Mouse (Mus musculus) MEL (cell line): Measurements from ENCODE around the gene Serpini1. TPM values are rescaled to one million over a fixed set of nuclear protein-coding genes. Genes with fewer than 3 reads are reported as not detected.

Experiments
- DNase-seq: peaks from one replicate; pipeline ENCODE4 v3.0.0; 2011; ENCODE audit warnings: low read depth, low spot score
- H3K27ac ChIP-seq: 2 replicates; pipeline ENCODE4 v1.5.1; 2012; ENCODE audit warnings: low read depth, mild to moderate bottlenecking, control low read depth, low read length, moderate library complexity; ENCODE audit not compliant: control insufficient read depth
- H3K27me3 ChIP-seq, 2 experiments: fragments of 150-350 bp in 1 of 2; sonication (generic) in 1 of 2; 2 replicates each; pipeline ENCODE4 v1.6.1; 2012; ENCODE audit warnings: low read length in 2 of 2, mild to moderate bottlenecking in 2 of 2, improper control_type of control experiment in 1 of 2, moderate library complexity in 1 of 2; ENCODE audit not compliant: insufficient read depth in 2 of 2, control insufficient read depth in 1 of 2
- H3K36me3 ChIP-seq, 2 experiments: 2 replicates each; pipeline ENCODE4 v1.6.1; 2012 to 2014; ENCODE audit warnings: low read length in 2 of 2, improper control_type of control experiment in 1 of 2, inconsistent platforms in 1 of 2, mild to moderate bottlenecking in 1 of 2; ENCODE audit not compliant: insufficient read depth in 2 of 2, control insufficient read depth in 1 of 2
- H3K4me1 ChIP-seq, 2 experiments: fragments of 150-350 bp in 1 of 2; sonication (generic) in 1 of 2; 2 replicates each; pipeline ENCODE4 v1.6.1; 2012; ENCODE audit warnings: low read length in 2 of 2, improper control_type of control experiment in 1 of 2, mild to moderate bottlenecking in 1 of 2; ENCODE audit not compliant: insufficient read depth in 2 of 2, control insufficient read depth in 1 of 2
- H3K4me3 ChIP-seq, 2 experiments: fragments of 150-350 bp in 1 of 2; sonication (generic) in 1 of 2; 2 replicates each; pipeline ENCODE4 v1.5.1; 2012; ENCODE audit warnings: low read depth in 2 of 2, low read length in 2 of 2, mild to moderate bottlenecking in 2 of 2, moderate library complexity in 2 of 2, control low read depth in 1 of 2, improper control_type of control experiment in 1 of 2; ENCODE audit not compliant: control insufficient read depth in 1 of 2, insufficient read depth in 1 of 2
- H3K79me2 ChIP-seq: 2 replicates; pipeline ENCODE4 v1.6.1; 2012; ENCODE audit warnings: mild to moderate bottlenecking, low read length, moderate library complexity; ENCODE audit not compliant: control insufficient read depth, poor library complexity, insufficient read depth
- H3K9ac ChIP-seq: 2 replicates; pipeline ENCODE4 v1.6.1; 2012; ENCODE audit warnings: low read depth, mild to moderate bottlenecking, control low read depth, low read length, moderate library complexity; ENCODE audit not compliant: control insufficient read depth, poor library complexity, severe bottlenecking
- H3K9me3 ChIP-seq: fragments of 150-350 bp; sonication (generic); replicated peaks from 2 replicates; pipeline ENCODE4 v1.6.1; 2012; ENCODE audit warnings: mild to moderate bottlenecking, low read length, improper control_type of control experiment, moderate library complexity; ENCODE audit not compliant: insufficient read depth
- CTCF ChIP-seq, 3 experiments: IDR thresholded peaks in 2 of 3; conservative IDR thresholded peaks in 1 of 3; 2 replicates each; pipeline ENCODE4 v1.5.1; 2011 to 2012; ENCODE audit warnings: low read length in 3 of 3, low read depth in 2 of 3, mild to moderate bottlenecking in 2 of 3, improper control_type of control experiment in 1 of 3, inconsistent platforms in 1 of 3, mixed read lengths in 1 of 3, moderate library complexity in 1 of 3; ENCODE audit not compliant: control insufficient read depth in 1 of 3, insufficient read depth in 1 of 3, poor library complexity in 1 of 3, severe bottlenecking in 1 of 3
- EP300 ChIP-seq, 2 experiments: IDR thresholded peaks; 2 replicates each; pipeline ENCODE4 v1.6.1; 2011; ENCODE audit warnings: improper control_type of control experiment in 2 of 2, low read length in 2 of 2, low read depth in 1 of 2, mild to moderate bottlenecking in 1 of 2
- GABPA ChIP-seq: IDR thresholded peaks from 2 replicates; pipeline ENCODE4 v1.6.1; 2012; ENCODE audit warnings: low read depth, mild to moderate bottlenecking, inconsistent platforms, low read length, improper control_type of control experiment, moderate library complexity
- HCFC1 ChIP-seq: IDR thresholded peaks from 2 replicates; pipeline ENCODE4 v1.6.1; 2012; ENCODE audit warnings: low read depth, mild to moderate bottlenecking, inconsistent platforms, low read length, improper control_type of control experiment, moderate library complexity
- MAFK ChIP-seq: IDR thresholded peaks from 2 replicates; pipeline ENCODE4 v1.6.1; 2011; ENCODE audit warnings: low read depth, mild to moderate bottlenecking, low read length, improper control_type of control experiment, borderline replicate concordance
- MXI1 ChIP-seq: IDR thresholded peaks from 2 replicates; pipeline ENCODE4 v1.6.1; 2011; ENCODE audit warnings: mild to moderate bottlenecking, low read depth, low read length, improper control_type of control experiment
- MYC ChIP-seq: IDR thresholded peaks from 2 replicates; pipeline ENCODE4 v1.6.1; 2011; ENCODE audit warnings: low read depth, mild to moderate bottlenecking, low read length, improper control_type of control experiment, moderate library complexity
- POLR2A ChIP-seq, 2 experiments: IDR thresholded peaks; 2 replicates each; pipeline ENCODE4 v1.6.1; 2011 to 2012; ENCODE audit warnings: low read length in 2 of 2, mild to moderate bottlenecking in 2 of 2, control low read depth in 1 of 2, improper control_type of control experiment in 1 of 2, low read depth in 1 of 2, moderate library complexity in 1 of 2; ENCODE audit not compliant: control insufficient read depth in 1 of 2, insufficient read depth in 1 of 2, poor library complexity in 1 of 2
- POLR2AphosphoS2 ChIP-seq: IDR thresholded peaks from 2 replicates; pipeline ENCODE4 v1.6.1; 2011; ENCODE audit warnings: low read length, improper control_type of control experiment
- RCOR1 ChIP-seq: IDR thresholded peaks from 2 replicates; pipeline ENCODE4 v1.6.1; 2012; ENCODE audit warnings: low read depth, mild to moderate bottlenecking, inconsistent platforms, low read length, improper control_type of control experiment
- TAL1 ChIP-seq: IDR thresholded peaks from 2 replicates; pipeline ENCODE4 v1.6.1; 2012; ENCODE audit warnings: mild to moderate bottlenecking, inconsistent platforms, low read length, moderate library complexity, mixed read lengths
- TBP ChIP-seq: IDR thresholded peaks from 2 replicates; pipeline ENCODE4 v1.8.0; 2011; ENCODE audit warnings: low read depth, low read length, improper control_type of control experiment
- UBTF ChIP-seq: IDR thresholded peaks from 2 replicates; pipeline ENCODE4 v1.6.1; 2012; ENCODE audit warnings: low read depth, mild to moderate bottlenecking, inconsistent platforms, low read length, improper control_type of control experiment, moderate library complexity, borderline replicate concordance; ENCODE audit not compliant: insufficient read depth
- ZC3H11A ChIP-seq: IDR thresholded peaks from 2 replicates; pipeline ENCODE4 v1.6.1; 2012; ENCODE audit warnings: low read depth, mild to moderate bottlenecking, inconsistent platforms, low read length, improper control_type of control experiment
- polyA plus RNA-seq, 2 experiments: library from polyadenylated mRNA; stranded (reverse) in 1 of 2; unstranded in 1 of 2; fragments of >175 nt in 1 of 2; fragments of >200 nt in 1 of 2; gene quantifications; 2 replicates each; pipeline versions ENCODE4 v1.2.1 to v1.2.4; 2012; ENCODE audit warnings: low replicate concordance in 2 of 2, low read depth in 1 of 2; ENCODE audit not compliant: insufficient read length in 2 of 2, insufficient read depth in 1 of 2, missing spikeins in 1 of 2
- total RNA-seq: library from RNA; depleted of rRNA; stranded (reverse); fragments of 300-350 nt; gene quantifications from 2 replicates; pipeline ENCODE4 v1.2.3, GENCODE M21; 2012

Gene Serpini1
- total and polyA plus RNA-seq, 3 experiments: 0.08 to 0.13 TPM; not detected in 1

DNA sequence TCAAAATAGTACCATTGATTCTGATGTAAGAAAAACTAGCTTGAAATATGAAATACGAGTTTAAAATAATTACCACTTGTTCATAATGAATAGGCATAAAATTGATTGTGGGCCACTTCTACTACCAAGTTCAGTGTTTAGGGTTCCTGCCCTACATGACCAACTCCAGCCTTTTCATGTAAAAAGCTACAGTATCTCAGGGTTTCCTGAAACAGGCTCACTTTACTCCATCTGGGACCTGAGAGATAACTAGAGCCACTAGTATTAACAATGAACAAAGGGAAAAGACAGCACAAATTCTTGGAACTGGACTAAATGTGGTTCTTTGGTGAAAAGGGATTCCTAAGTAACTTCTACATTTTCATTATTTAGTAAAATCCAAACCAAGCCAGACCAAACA is 13.1 kb upstream of the Serpini1 start:
- H3K4me1 ChIP-seq: peaks cover 8 to 14% of the 10 kb centered on the region in 2 experiments; a peak in 3 of 4 replicates
- H3K4me3 ChIP-seq: no peak overlapping the region
- H3K9ac ChIP-seq: no peak overlapping the region
- H3K27ac ChIP-seq: no peak overlapping the region
- no peaks in the 10 kb centered on the region for H3K27me3 ChIP-seq
- peaks cover 5 to 39% of the 10 kb centered on the region in 2 experiments for H3K36me3 ChIP-seq
- no peaks in the 10 kb centered on the region for H3K9me3 ChIP-seq
- TF ChIP-seq EP300 (IDR thresholded peaks at IDR 0.05; ENCODE audit: low read depth in 1 of 2, low read length in 2 of 2): peak in 1 of 2 experiments; percentile 43; a peak in 3 of 4 replicates
- peak; percentile 81 for TF ChIP-seq TAL1
- TF ChIP-seq POLR2AphosphoS2: no peak
- no peak for TF ChIP-seq RCOR1
- peak; percentile 50 for DNase-seq
- H3K79me2 ChIP-seq: peaks cover 12% of the 10 kb centered on the region

DNA sequence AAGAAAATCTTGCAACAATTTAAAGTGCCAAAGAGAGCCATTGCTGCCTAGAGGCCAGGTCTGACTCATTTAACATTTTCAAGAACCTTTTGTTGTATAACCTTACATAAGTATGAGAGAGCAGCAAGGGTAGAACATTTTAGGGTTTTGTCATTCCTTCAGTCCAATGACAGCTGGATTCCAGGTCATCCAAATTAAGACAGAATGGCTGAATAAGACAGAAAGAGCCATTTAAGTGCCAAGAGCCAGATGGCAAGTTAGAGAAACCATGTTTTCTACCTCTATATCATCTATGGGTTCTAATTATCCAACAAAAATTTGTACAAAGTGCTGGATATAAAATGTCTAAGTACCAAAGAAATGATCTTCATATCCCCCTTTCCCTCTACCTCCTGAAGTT is 6.1 kb upstream of the Serpini1 start:
- Histone ChIP-seq H3K27ac (no peak overlapping the region), H3K27me3 (no peaks in the 10 kb centered on the region), H3K4me1 (peaks cover 0 to 3% of the 10 kb centered on the region in 2 experiments; a peak in 3 of 4 replicates), H3K79me2 (peaks cover 33% of the 10 kb centered on the region), H3K9me3 (no peaks in the 10 kb centered on the region), H3K36me3 (peaks cover 0 to 18% of the 10 kb centered on the region in 2 experiments; a peak in 3 of 4 replicates)
- DNase-seq: no peak
- no peak for TF ChIP-seq ZC3H11A
- TF ChIP-seq MXI1: no peak
- no peak for TF ChIP-seq TBP
- no peak for TF ChIP-seq TAL1
- no peak for TF ChIP-seq CTCF (IDR thresholded peaks at IDR 0.05 in 2 of 3, conservative IDR thresholded peaks at IDR 0.05 in 1 of 3; ENCODE audit: control insufficient read depth in 1 of 3, insufficient read depth in 1 of 3, low read depth in 2 of 3, low read length in 3 of 3, poor library complexity in 1 of 3, severe bottlenecking in 1 of 3)
- no peak for TF ChIP-seq HCFC1
- no peak for TF ChIP-seq MYC
- no peak for TF ChIP-seq MAFK
- TF ChIP-seq, all 39 proteins: peak for 0
- Histone ChIP-seq H3K9ac (no peak overlapping the region), H3K4me3 (no peak overlapping the region)

DNA sequence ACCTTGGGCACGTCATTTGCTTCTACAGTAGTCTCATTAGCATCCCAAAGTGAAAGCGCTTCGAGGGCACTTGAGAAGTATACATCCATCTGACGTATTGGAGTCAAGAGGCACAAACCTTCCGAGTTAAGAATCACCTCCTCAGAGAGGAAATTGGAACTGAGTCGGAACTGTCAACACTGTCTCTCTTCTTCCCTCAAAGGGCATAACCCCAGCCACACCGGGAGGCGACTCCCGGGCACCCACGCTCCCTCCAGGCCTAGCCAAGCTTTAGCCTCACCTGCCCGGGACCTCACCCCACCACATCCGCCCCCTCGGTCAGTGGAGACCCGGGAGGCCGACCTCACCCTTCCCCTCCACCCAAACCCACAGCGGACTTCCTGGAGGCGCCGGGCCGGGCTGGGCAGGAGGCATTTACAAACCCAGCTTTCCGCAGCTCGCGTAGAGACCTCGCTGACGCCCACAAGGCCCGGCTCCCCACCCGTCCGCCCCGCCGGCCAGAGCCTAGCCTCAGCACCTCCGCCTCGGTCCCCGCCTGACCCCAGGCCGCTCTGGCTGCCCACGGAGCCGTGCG is 1.1 kb upstream of the Serpini1 start:
- H3K36me3 ChIP-seq: peaks cover 0 to 22% of the 10 kb centered on the region in 2 experiments; a peak in 2 of 4 replicates
- peak overlapping the region; percentile 22 for H3K27ac ChIP-seq
- H3K9ac ChIP-seq: peak overlapping the region; percentile 80
- H3K27me3 ChIP-seq: no peaks in the 10 kb centered on the region; a peak in 1 of 4 replicates
- TF ChIP-seq GABPA: no peak
- TF ChIP-seq MYC: no peak
- no peak for TF ChIP-seq UBTF
- TF ChIP-seq RCOR1: no peak
- TF ChIP-seq POLR2A (IDR thresholded peaks at IDR 0.05; ENCODE audit: control insufficient read depth in 1 of 2, insufficient read depth in 1 of 2, low read depth in 1 of 2, low read length in 2 of 2, poor library complexity in 1 of 2): peak in 1 of 2 experiments; percentile 31; a peak in 2 of 4 replicates
- no peak for TF ChIP-seq HCFC1
- TF ChIP-seq EP300 (IDR thresholded peaks at IDR 0.05; ENCODE audit: low read depth in 1 of 2, low read length in 2 of 2): no peak
- H3K4me1 ChIP-seq: peaks cover 0 to 7% of the 10 kb centered on the region in 2 experiments
- no peak for DNase-seq
- H3K9me3 ChIP-seq: no peaks in the 10 kb centered on the region
- H3K4me3 ChIP-seq: peak overlapping the region; percentile 87 to 90
- H3K79me2 ChIP-seq: peaks cover 28% of the 10 kb centered on the region
